Mouse (Mus musculus) G1E (cell line): ENCODE data around the gene Mecom.

Experiments
- CTCF ChIP-seq: IDR thresholded peaks from 2 replicates; pipeline ENCODE4 v1.5.1; 2012; ENCODE audit warnings: low read depth, low read length, inconsistent platforms, mixed read lengths
- GATA1 ChIP-seq: IDR thresholded peaks from 2 replicates; pipeline ENCODE4 v1.6.1; 2012; ENCODE audit warnings: borderline replicate concordance, low read length, inconsistent platforms, mixed read lengths
- TAL1 ChIP-seq: conservative IDR thresholded peaks from 2 replicates; pipeline ENCODE4 v1.6.1; 2012; ENCODE audit warnings: low read depth, low read length, inconsistent platforms, mixed read lengths

GRCm38 (mm10) chr3:30488808-30489207 is 59.0 kb downstream of the Mecom start:
- no peak for TF ChIP-seq CTCF
- TF ChIP-seq TAL1 = no peak
- no peak for TF ChIP-seq GATA1
